Mouse (Mus musculus): ENCODE data around the gene Anln.

Gene Anln

GRCm38 (mm10) chr9:22402976-22403375 is 14.0 kb upstream of the Anln start:
- in situ Hi-C loops (cut with MboI; ENCODE audit: low sequenced_read_pairs) = no loop called here

GRCm38 (mm10) chr9:22402001-22402400 is 13.0 kb upstream of the Anln start:
- in situ Hi-C loops (cut with MboI; ENCODE audit: low sequenced_read_pairs) = no loop called here

- in situ Hi-C loops (cut with MboI; ENCODE audit: low sequenced_read_pairs) = no loop called here
Measured at GRCm38 (mm10) chr9:22399021-22399420, 10.0 kb upstream of the Anln start.

GRCm38 (mm10) chr9:22394725-22395124 is 5.7 kb upstream of the Anln start:
- in situ Hi-C loops (cut with MboI; ENCODE audit: low sequenced_read_pairs) = no loop called here

GRCm38 (mm10) chr9:22390390-22390789 is 1.4 kb upstream of the Anln start:
- in situ Hi-C loops (cut with MboI; ENCODE audit: low sequenced_read_pairs) = no loop called here

GRCm38 (mm10) chr9:22389736-22390245 is 803 bp upstream of the Anln start:
- in situ Hi-C loops (cut with MboI; ENCODE audit: low sequenced_read_pairs) = no loop called here

GRCm38 (mm10) chr9:22388401-22388980 is 497 bp downstream of the Anln start:
- in situ Hi-C loops (cut with MboI; ENCODE audit: low sequenced_read_pairs) = no loop called here

- in situ Hi-C loops (cut with MboI; ENCODE audit: low sequenced_read_pairs) = no loop called here
Measured at GRCm38 (mm10) chr9:22387901-22388300, 1.1 kb downstream of the Anln start.

- in situ Hi-C loops (cut with MboI; ENCODE audit: low sequenced_read_pairs) = no loop called here
Measured at GRCm38 (mm10) chr9:22385890-22386289, 3.1 kb downstream of the Anln start.

GRCm38 (mm10) chr9:22376086-22376485 is 12.9 kb downstream of the Anln start:
- in situ Hi-C loops (cut with MboI; ENCODE audit: low sequenced_read_pairs) = no loop called here

- in situ Hi-C loops (cut with MboI; ENCODE audit: low sequenced_read_pairs) = no loop called here
Measured at GRCm38 (mm10) chr9:22372760-22373159, 16.2 kb downstream of the Anln start.

GRCm38 (mm10) chr9:22368030-22368429 is 21.0 kb downstream of the Anln start:
- in situ Hi-C loops (cut with MboI; ENCODE audit: low sequenced_read_pairs) = no loop called here

GRCm38 (mm10) chr9:22366621-22367020 is 22.4 kb downstream of the Anln start:
- in situ Hi-C loops (cut with MboI; ENCODE audit: low sequenced_read_pairs) = no loop called here

GRCm38 (mm10) chr9:22366221-22366620 is 22.8 kb downstream of the Anln start:
- in situ Hi-C loops (cut with MboI; ENCODE audit: low sequenced_read_pairs) = no loop called here

GRCm38 (mm10) chr9:22360916-22361315 is 28.1 kb downstream of the Anln start:
- in situ Hi-C loops (cut with MboI; ENCODE audit: low sequenced_read_pairs) = no loop called here

- in situ Hi-C loops (cut with MboI; ENCODE audit: low sequenced_read_pairs) = no loop called here
Measured at GRCm38 (mm10) chr9:22355919-22356318, 33.1 kb downstream of the Anln start.

GRCm38 (mm10) chr9:22353901-22354300 is 35.1 kb downstream of the Anln start:
- in situ Hi-C loops (cut with MboI; ENCODE audit: low sequenced_read_pairs) = no loop called here

GRCm38 (mm10) chr9:22353465-22353864 is 35.5 kb downstream of the Anln start:
- in situ Hi-C loops (cut with MboI; ENCODE audit: low sequenced_read_pairs) = no loop called here

- in situ Hi-C loops (cut with MboI; ENCODE audit: low sequenced_read_pairs) = no loop called here
Measured at GRCm38 (mm10) chr9:22340331-22340730, 48.7 kb downstream of the Anln start.

GRCm38 (mm10) chr9:22337217-22337616 is 51.8 kb downstream of the Anln start:
- in situ Hi-C loops (cut with MboI; ENCODE audit: low sequenced_read_pairs) = no loop called here

- in situ Hi-C loops (cut with MboI; ENCODE audit: low sequenced_read_pairs) = no loop called here
Measured at GRCm38 (mm10) chr9:22327475-22328387, 61.3 kb downstream of the Anln start.

- in situ Hi-C loops (cut with MboI; ENCODE audit: low sequenced_read_pairs) = no loop called here
Measured at GRCm38 (mm10) chr9:22327099-22327474, 61.9 kb downstream of the Anln start.
